Mouse (Mus musculus): Measurements from ENCODE around the gene Hnrnpul1.
A peak's percentile ranks its signal among the peaks of the same experiment; 100 is the strongest.
"Not testable (repeated sequence)": the region's sequence is repeated elsewhere in the genome, so short reads cannot be mapped to it uniquely, and the experiment has no call there.

Gene Hnrnpul1

DNA sequence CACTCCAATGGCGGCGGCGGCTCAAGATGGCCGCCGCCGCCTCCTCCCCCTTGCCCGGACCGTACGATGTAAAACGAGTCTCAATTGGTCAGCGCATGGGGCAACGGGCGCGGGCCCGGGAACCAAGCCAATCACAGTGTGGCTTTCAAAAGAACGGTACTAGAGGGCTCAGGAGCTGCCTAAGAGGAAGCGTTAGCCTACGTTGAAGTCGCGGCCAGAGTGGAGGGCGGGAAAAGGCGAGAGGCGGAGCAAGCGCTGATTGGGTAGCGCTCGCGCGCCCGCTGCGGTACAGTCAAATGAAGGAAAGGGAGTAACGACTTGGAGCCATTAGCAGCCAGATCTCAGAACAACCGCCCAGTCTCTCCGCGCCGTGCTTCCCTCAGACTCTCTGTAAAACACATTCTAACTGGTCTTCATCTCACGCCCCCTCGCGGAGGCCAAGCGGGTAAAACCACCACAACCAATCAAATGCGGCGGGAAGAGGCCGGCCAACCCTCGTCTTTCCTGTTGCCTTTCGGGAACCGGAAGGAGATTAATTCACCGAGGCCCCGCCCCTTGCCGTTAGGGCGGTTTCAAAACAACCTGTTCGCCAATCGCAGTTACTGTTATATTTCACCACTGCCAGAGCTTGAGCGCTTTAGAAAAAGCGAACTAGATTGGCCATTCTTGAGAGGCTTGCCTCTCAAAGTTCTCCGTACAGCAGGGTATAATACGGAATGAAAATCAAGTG is at the start of gene Hnrnpul1:
Gene Hnrnpul1 (minus strand): TSS at position 20 of the 730 bp plus-strand sequence.
- peak; percentile 99 for DNase-seq (ENCODE audit: low spot score)

- DNase-seq (ENCODE audit: low spot score): no peak
Measured at GRCm38 (mm10) chr7:25803460-25803859, 48.9 kb upstream of the Hnrnpul1 start.

DNA sequence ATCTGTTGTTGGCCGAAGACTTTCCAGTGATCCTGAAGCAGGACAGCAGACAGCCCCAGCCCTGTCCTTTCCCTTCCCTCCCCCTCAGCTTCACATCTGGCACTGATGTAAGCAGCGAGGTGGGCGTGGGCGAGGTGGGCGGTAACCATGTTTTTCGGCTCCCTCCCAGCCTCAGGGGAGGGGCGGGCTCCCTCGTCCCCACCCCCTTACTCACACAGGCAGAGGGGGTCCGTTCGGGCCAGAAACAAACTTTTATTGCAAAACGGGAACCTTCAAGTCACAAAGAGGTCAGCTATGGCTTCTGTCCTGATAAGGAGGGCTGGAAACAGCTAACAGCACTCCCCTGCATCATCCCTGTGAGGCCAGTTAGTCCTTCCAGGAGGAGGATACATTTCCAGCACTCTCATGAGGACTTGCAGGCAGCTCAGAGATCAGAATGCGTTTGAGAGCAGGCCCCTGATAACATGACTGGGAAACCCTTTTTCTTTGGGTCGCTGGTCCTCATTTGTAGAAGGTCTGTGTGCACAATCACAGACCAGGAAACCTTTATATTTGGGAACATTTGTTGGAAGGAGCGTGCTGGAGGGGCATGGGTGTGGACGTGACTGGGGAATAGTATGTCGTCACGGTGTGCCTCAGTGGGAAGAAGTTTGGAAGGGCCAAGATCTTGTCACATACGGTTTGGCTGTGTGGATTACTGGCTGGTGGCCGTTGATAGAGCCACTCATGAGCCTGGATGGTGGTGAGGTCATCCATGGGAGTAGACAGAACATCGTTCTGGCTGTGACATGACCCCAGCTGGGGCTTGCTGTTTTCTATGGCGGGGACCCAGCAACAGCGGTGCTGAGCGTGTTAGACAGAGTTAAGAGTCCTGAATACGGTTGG is 47.9 kb upstream of the Hnrnpul1 start:
- DNase-seq (ENCODE audit: low spot score): peak; percentile 69

GRCm38 (mm10) chr7:25801031-25801430 is 46.5 kb upstream of the Hnrnpul1 start:
- no peak for DNase-seq (ENCODE audit: low spot score)

DNA sequence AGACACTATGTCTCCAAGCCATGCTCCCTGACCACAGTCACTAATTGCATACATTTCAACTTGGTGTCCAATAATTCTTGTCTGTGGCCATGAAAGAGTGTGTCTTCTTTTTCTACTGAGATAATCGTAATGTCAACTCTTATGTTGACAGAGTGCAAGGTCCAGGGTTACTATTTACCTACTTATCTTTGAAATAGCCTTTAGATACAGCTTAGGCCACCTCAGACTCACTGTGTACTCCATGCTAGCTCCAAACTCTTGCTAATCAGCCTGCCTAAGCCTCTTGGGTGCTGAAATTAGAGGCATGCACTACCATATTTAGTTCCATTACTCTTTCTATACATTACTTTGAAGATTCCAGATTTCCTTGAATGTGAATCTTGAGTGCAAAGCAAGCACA is 44.8 kb upstream of the Hnrnpul1 start:
- DNase-seq (ENCODE audit: low spot score): no peak

DNA sequence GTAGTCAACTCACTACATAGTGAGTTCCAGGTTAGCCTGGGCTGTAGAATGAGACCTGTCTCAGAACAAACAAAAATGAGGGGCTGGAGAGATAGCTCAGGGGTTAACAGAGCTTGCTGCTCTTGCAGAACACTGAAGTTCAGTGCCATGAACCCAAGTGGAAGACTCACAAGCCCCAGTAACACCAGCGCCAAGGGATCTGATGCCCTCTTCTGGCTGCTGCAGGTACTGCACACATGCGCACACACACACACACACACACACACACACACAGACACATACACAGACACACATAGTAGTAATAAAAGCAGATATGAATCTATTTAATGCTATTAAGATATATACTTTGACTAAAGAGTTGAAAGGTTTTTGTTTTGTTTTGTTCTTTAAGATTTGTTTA is 44.0 kb upstream of the Hnrnpul1 start:
- no peak for DNase-seq (ENCODE audit: low spot score)

DNA sequence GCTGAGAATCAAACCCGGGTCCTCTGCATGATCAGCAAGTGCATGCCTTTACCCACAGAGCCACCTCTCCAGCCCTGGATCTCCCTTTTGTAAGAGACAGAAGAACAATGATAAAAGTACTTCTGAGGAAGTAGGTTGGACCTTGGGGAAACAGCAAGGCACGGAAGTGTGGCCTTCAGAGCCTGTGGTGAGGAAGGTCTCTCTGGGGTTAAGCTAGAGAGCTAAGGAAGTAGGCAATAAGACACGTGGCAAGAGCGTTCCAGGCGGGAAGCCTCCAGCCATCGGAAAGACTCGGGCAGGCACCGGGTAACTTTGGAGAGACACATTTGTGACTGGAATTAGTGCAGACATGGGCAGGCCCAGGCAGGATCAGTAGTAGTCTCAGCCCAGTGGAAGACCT is 40.2 kb upstream of the Hnrnpul1 start:
- DNase-seq (ENCODE audit: low spot score): no peak

GRCm38 (mm10) chr7:25793679-25794078 is 39.1 kb upstream of the Hnrnpul1 start:
- no peak for DNase-seq (ENCODE audit: low spot score)

DNA sequence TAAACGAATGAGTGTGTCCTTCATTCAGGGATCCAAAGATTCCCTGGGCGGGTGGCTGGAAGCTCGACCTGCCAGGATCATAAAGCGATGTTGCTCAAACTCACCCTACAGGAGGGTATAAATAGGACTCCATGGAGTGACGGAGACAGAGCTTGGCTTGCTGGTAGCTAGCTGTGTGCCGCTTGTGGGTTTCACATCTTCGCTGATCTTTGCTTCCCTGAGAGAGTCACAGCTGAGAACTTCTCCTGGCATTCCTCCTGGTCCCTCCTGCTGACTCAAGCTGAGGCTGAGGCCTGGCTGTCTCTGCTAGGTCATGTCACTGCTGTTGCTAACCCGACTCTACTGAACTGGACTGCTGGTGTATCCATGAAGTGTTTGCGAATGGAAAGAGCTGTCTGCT is 38.4 kb upstream of the Hnrnpul1 start:
- not testable (repeated sequence) for DNase-seq (ENCODE audit: low spot score)

DNA sequence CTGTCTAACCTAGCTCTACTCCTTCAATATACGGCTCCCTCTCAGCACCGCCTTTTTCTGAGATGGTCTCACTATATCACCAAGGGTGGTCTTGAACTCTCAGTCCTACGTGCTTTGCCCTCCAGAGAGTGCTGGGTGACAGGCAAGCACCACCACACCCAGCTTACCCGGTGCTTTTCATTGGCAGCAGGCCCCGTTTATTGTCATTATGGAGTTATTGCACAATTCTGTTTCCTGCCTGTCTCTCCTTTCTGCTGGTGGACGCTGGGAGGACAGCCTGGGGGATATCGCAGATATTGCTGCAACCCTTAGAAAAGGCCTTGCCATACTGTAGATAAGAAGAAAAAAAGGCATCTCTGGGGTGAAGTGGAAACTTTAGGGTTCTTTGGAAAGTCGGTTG is 36.1 kb upstream of the Hnrnpul1 start:
- DNase-seq (ENCODE audit: low spot score): no peak

DNA sequence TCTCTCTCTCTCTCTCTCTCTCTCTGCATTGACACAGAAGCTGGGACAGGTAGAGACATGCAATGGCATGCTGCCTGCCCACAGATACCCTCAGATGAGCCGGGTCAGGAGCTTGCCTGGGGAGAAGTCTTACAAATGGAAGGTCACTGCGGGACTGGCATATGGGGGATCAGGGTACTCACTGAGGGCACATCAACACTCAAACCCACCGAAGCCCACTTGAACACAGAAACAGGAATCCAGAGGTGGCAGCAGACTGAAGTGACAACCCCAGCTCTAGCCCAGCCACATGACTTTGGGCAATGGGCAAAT is 34.5 kb upstream of the Hnrnpul1 start:
- DNase-seq (ENCODE audit: low spot score): peak; percentile 38

DNA sequence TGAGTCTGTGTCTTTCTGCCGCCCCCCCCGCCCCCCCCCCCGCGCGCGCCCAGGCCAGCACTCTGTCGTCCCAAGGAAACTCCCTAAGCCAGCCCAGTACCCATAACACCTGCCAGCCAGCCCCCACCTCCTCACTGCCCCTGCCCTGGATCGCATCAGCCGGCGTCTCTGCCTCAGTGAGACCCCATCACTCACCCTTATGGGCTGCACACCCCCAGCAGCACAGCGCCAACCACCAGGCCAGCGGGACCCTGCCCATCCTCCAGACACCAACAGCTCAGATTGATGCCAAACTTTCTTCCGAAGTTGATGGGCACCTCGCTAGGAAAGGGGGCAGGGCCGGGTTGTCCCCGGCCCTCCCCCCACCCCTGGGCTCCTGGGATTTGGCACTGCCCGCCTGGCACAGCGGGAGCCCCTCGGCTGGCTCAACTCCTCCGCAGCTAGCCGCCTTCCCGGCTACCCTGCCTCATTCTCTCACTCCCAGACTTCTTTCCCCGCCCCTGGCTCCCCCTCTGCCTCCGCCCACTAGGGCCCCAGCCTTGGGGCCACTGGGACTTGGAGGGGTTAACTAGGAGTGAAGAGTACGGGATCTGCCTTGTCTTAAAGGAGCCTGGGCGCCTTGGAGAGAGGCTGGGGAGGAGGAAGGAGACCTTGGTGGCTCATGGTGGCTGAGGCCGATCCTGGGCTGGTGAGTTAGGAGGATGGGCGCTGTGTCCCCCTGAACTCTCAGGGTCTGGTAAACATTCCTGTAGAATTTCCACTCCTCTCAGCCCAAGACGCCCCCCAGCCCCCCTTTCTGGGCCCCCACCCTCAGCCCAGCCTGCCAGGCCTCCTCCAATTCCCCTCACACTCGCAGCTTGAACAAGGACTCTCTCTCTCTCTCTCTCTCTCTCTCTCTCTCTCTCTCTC is 33.9 kb upstream of the Hnrnpul1 start, which contains the start of gene Axl:
Gene Axl (minus strand): TSS at position 486 of the 909 bp plus-strand sequence.
- peak; percentile 69 for DNase-seq (ENCODE audit: low spot score)

DNA sequence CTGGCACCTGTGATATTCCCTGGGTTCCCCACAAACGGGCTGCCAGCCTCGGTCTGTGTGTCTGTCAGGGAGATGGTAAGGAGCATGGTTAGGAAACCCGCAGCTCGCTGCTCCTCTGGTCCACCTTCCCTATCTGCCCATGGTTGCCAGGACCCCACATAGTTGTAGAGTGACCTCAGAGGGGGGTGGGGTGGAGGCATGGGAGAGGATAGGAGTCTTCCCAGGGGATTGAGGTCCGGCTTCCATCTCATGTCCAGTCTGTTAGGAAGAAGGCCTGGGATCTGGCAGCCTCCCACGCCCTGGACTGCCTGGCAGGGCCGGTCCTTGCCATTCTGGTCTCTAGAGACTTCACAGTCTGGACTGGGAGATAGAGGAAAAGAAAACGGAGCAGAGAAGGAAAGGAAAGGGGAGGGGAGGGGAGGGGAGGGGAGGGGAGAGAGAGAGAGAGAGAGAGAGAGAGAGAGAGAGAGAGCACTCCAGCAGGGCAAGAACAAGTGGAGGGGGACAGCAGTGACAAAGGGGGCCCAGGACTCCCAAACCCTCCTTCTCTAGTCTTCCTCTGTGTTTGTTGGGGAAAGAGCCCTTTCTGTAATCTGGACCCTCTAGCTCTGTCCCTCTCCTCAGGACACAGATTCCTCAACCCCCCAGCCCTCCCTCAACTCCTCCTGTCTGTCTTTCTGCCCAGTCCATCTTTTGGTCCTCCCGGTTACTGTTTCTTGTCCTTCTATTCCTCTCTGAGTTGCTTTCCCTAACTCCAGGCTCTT is 33.1 kb upstream of the Hnrnpul1 start:
- no peak for DNase-seq (ENCODE audit: low spot score)

GRCm38 (mm10) chr7:25786974-25787373 is 32.4 kb upstream of the Hnrnpul1 start:
- no peak for DNase-seq (ENCODE audit: low spot score)

DNA sequence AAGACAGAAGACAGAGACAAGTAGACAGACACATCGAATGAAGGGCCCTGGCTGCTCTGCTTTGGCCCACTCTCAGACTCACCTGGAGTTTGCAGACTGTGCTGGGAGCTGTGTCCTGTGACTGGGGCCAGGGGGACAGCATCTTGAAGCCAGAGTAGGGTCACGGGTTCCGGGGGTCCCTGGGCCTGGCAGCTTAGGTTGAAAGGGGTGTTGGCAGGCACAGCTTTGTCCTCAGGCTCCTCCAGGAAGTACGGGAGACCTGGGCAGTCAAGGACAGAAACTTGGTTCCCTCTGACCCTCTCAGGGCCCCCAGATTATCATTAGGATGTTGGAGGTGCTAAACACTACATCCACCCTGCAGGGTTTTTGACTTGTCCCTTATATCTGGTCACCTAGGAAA is 31.2 kb upstream of the Hnrnpul1 start:
- DNase-seq (ENCODE audit: low spot score): no peak

GRCm38 (mm10) chr7:25784808-25785207 is 30.3 kb upstream of the Hnrnpul1 start:
- no peak for DNase-seq (ENCODE audit: low spot score)

GRCm38 (mm10) chr7:25783746-25784145 is 29.2 kb upstream of the Hnrnpul1 start:
- no peak for DNase-seq (ENCODE audit: low spot score)

DNA sequence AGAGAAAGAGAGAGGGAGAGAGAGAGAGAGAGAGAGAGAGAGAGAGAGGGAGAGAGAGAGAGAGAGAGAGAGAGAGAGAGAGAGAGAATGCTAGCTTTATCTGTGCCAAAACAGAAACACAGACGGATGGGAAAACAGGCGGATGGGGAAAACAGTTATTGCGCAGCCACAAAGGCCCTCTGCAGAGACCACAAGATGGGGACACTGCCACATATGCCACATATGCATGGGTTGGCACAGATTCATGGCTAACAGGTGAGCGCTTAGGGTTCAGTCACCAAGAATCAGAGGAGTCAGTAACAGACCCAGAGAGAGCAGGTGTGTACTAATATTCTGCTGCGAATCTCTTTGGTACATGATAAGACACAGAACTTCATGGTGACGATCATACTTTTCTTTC is 28.2 kb upstream of the Hnrnpul1 start:
- DNase-seq (ENCODE audit: low spot score): no peak

- no peak for DNase-seq (ENCODE audit: low spot score)
Measured at GRCm38 (mm10) chr7:25781937-25782610, 27.5 kb upstream of the Hnrnpul1 start.

DNA sequence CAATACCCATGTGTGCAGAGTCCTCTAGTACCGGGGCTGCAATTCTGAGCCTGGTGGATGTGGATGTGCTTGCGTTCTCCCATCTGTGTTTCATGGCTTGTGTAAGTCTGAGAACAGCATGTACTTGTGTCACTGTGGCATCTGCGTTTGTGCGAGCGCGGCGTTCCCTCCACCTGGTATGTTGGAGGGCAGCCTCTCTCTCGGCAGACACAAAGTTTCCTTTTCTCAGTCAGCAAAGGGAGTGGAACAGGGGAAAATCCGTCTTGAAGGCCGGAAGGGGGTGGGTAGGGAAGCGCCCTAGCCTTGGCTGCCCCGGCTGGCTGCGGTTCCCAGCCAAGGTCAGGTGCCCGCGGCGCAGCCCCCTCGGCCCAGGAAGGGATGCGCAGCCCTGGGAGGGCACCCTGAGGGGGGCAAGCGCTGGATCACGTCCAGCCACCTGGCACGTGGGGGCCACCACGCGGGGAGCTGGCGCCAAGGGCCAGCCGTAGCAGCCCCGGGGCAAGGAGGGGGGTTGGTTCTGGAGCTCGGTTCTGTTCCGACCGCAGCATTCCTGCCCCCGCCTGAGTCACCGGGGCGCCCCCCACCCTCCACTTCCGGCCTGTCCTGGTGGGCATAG is 26.9 kb upstream of the Hnrnpul1 start:
- no peak for DNase-seq (ENCODE audit: low spot score)

DNA sequence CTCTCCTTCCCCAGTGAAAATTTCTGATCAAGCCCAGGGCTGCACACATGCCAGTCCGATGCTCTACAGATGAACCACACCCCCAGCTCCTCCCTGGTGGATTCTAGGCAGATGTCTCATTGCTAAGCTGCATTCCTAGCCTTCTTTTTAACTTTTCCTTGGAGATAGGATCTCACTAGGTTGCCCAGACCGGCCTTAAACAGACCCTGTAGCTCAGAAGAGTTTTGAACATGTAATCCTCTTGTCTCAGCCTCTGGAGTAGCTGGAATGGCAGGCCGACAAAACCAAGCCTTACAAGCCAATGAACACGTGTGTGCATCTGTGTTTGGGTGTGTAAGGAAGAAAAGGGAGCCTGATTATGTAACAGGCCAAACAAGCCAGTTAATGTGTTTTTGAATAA is 26.2 kb upstream of the Hnrnpul1 start:
- no peak for DNase-seq (ENCODE audit: low spot score)
